Mouse (Mus musculus) ovary, postnatal 36 days (tissue): ENCODE measurements around the gene Rnaseh2a.

Source experiments
- DNase-seq: peaks from one replicate; pipeline ENCODE4 v3.0.0; 2022; ENCODE audit warnings: low spot score, mixed read lengths

The Rnaseh2a gene

GRCm38 (mm10) chr8:84969241-84970134, at the start of gene Rnaseh2a, which contains the start of the genes Gm49661 and Prdx2:
Gene Rnaseh2a (minus strand): TSS chr8:84969767.
Gene Gm49661 (minus strand): TSS chr8:84969433.
Gene Prdx2 (plus strand): TSS chr8:84969587.
- peak; percentile 81 for DNase-seq

GRCm38 (mm10) chr8:85017209-85017608, 47.6 kb upstream of the Rnaseh2a start:
- no peak for DNase-seq

GRCm38 (mm10) chr8:85016724-85017123, 47.2 kb upstream of the Rnaseh2a start:
- no peak for DNase-seq

GRCm38 (mm10) chr8:85014431-85014830, 44.9 kb upstream of the Rnaseh2a start, which contains the start of gene Best2:
Gene Best2 (minus strand): TSS chr8:85014531.
- no peak for DNase-seq

GRCm38 (mm10) chr8:85013230-85013840, 43.8 kb upstream of the Rnaseh2a start:
- DNase-seq: peak; percentile 62

- no peak for DNase-seq
Measured at GRCm38 (mm10) chr8:85011242-85011641, 41.7 kb upstream of the Rnaseh2a start.

GRCm38 (mm10) chr8:85007686-85008085, 38.1 kb upstream of the Rnaseh2a start:
- peak; percentile 36 for DNase-seq

- peak; percentile 86 for DNase-seq
Measured at GRCm38 (mm10) chr8:84997649-84998295, 28.2 kb upstream of the Rnaseh2a start.

- no peak for DNase-seq
Measured at GRCm38 (mm10) chr8:84996978-84997377, 27.4 kb upstream of the Rnaseh2a start.

- no peak for DNase-seq
Measured at GRCm38 (mm10) chr8:84995680-84996079, 26.1 kb upstream of the Rnaseh2a start.

- no peak for DNase-seq
Measured at GRCm38 (mm10) chr8:84994375-84994774, 24.8 kb upstream of the Rnaseh2a start.

- peak; percentile 55 for DNase-seq
Measured at GRCm38 (mm10) chr8:84990836-84991235, 21.3 kb upstream of the Rnaseh2a start.

GRCm38 (mm10) chr8:84990349-84990748, 20.8 kb upstream of the Rnaseh2a start, which contains the start of gene Hook2:
Gene Hook2 (plus strand): TSS chr8:84990603.
- DNase-seq: peak; percentile 95

- peak; percentile 91 for DNase-seq
Measured at GRCm38 (mm10) chr8:84989810-84990209, 20.2 kb upstream of the Rnaseh2a start.

- DNase-seq: no peak
Measured at GRCm38 (mm10) chr8:84989311-84989731, 19.8 kb upstream of the Rnaseh2a start.

- no peak for DNase-seq
Measured at GRCm38 (mm10) chr8:84987903-84988302, 18.3 kb upstream of the Rnaseh2a start.

GRCm38 (mm10) chr8:84987388-84987787, 17.8 kb upstream of the Rnaseh2a start:
- no peak for DNase-seq

GRCm38 (mm10) chr8:84986379-84986945, 16.9 kb upstream of the Rnaseh2a start:
- no peak for DNase-seq

- DNase-seq: peak; percentile 84
Measured at GRCm38 (mm10) chr8:84985684-84986378, 16.3 kb upstream of the Rnaseh2a start.

- DNase-seq: no peak
Measured at GRCm38 (mm10) chr8:84985049-84985683, 15.6 kb upstream of the Rnaseh2a start.
